In the genomic region with DNA sequence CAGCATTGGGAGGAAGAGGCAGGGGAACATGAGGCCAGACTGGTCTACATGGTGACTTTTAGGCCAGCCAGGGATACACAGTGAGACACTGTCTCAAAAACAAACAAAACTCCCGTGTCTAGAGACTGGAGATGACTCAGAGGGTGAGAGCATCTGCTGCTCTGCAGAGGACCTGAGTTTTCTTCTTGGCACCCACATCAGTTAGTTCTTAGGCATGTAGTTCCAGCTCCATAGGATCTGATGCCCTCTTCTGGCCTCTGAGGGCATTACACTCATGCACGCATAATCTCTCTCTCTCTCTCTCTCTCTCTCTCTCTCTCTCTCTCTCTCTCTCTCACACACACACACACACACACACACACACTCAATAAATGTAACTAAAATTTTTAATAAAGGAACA, we compare ENCODE assay signal across 10 mouse cellular contexts. TPM values are rescaled to one million over a fixed set of nuclear protein-coding genes. Genes with fewer than 3 reads are reported as not detected.
DNase-seq lines count a peak whose midpoint lies in the region.
"Had no signal": no experiment of that assay in that cellular context is flagged by ENCODE, and none has a peak within 500 bp of the region (broad histone marks: within the 10 kb centered on the region; RNA-seq: fewer than 3 reads in every experiment).

No protein-coding gene starts in this region.

- peak; percentile 40 for DNase-seq in gastrocnemius, postnatal 10 days
- DNase-seq in gastrocnemius, adult 18-20 months (ENCODE audit: low spot score) = no peak
- DNase-seq in lung, postnatal 14 days = peak; percentile 11
- DNase-seq in lung, postnatal 25 days (ENCODE audit: low spot score) = no peak
- DNase-seq in NIH3T3 (ENCODE audit: low read depth) = peak; percentile 30
- DNase-seq in naive thymus-derived CD4-positive, alpha-beta T cell, adult 2 months (ENCODE audit: low read depth) = peak; percentile 40
- DNase-seq in ovary, adult 18-20 months (ENCODE audit: low spot score) = no peak
- DNase-seq in urinary bladder, adult 2 months (ENCODE audit: low spot score) = no peak

RNA-seq across cellular contexts. Expression of gene S100z, which starts 7.6 kb away (rescaled TPM):
- 1 to 10 TPM; 1.3 to 1.7 TPM for total RNA-seq in gastrocnemius, postnatal 10 days (2021)
- under 1 TPM in 1 of 2 experiments, not detected in 1; 0.69 TPM for total RNA-seq in gastrocnemius, adult 18-20 months (2021)
- polyA plus RNA-seq in urinary bladder, adult 2 months (2012; rRNA removed) = 0.25 TPM in 1 of 2 replicates, not detected in the other
- polyA plus RNA-seq: heart, embryonic 16.5 days; limb, embryonic 14.5 days had no signal

RNA-seq across cellular contexts. Expression of gene Crhbp, which starts 26.2 kb away (rescaled TPM):
- total RNA-seq in gastrocnemius, postnatal 10 days (2021) = not detected
- total RNA-seq in gastrocnemius, adult 18-20 months (2021) = not detected
- 3.1 and 4.0 TPM in 2 replicates for polyA plus RNA-seq in urinary bladder, adult 2 months (2012; rRNA removed)

RNA-seq across cellular contexts. Expression of gene F2rl1, which starts 54.1 kb away (rescaled TPM):
- under 1 TPM; 0.45 TPM for total RNA-seq in gastrocnemius, postnatal 10 days (2021)
- 1 to 10 TPM in 1 of 2 experiments, under 1 TPM in 1; 0.30 to 1.7 TPM for total RNA-seq in gastrocnemius, adult 18-20 months (2021)
- 6.8 and 8.2 TPM in 2 replicates for polyA plus RNA-seq in urinary bladder, adult 2 months (2012; rRNA removed)

Comparison
In these comparisons a context has a peak if more than half of its experiments do, and no peak if none do; other contexts are left out.
1. DNase-seq: peak in gastrocnemius, postnatal 10 days (single experiment), lung, postnatal 14 days (single experiment), NIH3T3 (single experiment) and naive thymus-derived CD4-positive, alpha-beta T cell, adult 2 months (single experiment); none in gastrocnemius, adult 18-20 months (single experiment), lung, postnatal 25 days (single experiment), ovary, adult 18-20 months (single experiment) and urinary bladder, adult 2 months (single experiment).